Mouse (Mus musculus) ES-Bruce4 (cell line): ENCODE measurements around the gene Kcnq1.

Experiments
- CTCF ChIP-seq: IDR thresholded peaks from one replicate; pipeline ENCODE4 v1.8.1; 2011; ENCODE audit warnings: low read depth, low read length
- POLR2A ChIP-seq: IDR thresholded peaks from one replicate; pipeline ENCODE4 v1.8.1; 2011; ENCODE audit warnings: low read length; ENCODE audit not compliant: insufficient read depth

DNA sequence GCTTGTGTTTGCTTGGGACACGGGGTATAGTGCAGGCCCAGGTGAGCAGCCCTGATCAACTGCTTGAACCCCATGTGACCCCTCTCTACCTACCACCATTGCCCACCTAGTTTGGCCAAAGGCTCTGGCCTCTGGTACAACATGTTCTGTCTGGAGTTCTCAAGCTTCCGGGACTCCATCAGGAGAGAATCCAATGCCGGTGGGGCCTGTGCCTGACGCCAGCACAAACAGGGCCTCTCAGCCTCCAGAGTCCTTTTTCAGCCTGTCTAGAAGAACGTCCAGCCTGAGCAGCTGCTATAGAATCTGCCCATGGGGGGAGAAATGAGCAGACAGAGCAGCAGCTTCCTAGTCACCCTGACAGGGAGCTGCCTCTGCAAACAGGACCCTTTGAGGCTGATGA, 311.7 kb downstream of the Kcnq1 start:
- no peak for TF ChIP-seq POLR2A
- TF ChIP-seq CTCF: no peak
